Mouse (Mus musculus) ES-Bruce4 (cell line): Measurements from ENCODE around the gene Mpl.

Experiments used
- CTCF ChIP-seq: IDR thresholded peaks from one replicate; pipeline ENCODE4 v1.8.1; 2011; ENCODE audit warnings: low read depth, low read length
- EP300 ChIP-seq: IDR thresholded peaks from 2 replicates; pipeline ENCODE4 v1.6.1; 2011; ENCODE audit warnings: low read depth, low read length; ENCODE audit not compliant: insufficient read depth
- POLR2A ChIP-seq: IDR thresholded peaks from one replicate; pipeline ENCODE4 v1.8.1; 2011; ENCODE audit warnings: low read length; ENCODE audit not compliant: insufficient read depth

DNA sequence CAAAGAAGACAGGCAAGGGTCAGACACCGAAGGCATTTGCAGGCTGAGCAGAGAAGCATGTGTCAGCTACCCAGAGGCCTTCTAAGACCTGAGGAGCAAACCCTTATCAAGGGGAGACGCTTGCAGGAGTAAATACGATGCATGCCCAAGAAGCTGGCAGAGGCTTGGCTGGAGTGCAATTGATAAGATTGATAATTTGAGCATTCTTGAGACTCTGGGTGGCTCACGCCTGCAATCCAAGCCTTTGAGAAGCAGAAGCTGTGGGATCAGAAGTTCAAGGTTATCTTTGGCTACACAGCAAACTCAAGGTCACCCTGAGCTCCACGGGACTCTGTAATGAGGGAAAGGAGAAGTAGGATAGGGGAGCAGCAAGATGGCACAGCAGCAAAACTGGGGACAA, 55.4 kb downstream of the Mpl start:
- TF ChIP-seq CTCF (no peak), POLR2A (no peak), EP300 (no peak)
